Mouse (Mus musculus): ENCODE data around the gene Cryab. TPM values are rescaled to one million over a fixed set of nuclear protein-coding genes. Genes with fewer than 3 reads are reported as not detected.

Gene Cryab
- polyA plus RNA-seq, 1 experiment from 2014 or later = 41.1 TPM

- Histone ChIP-seq H3K9ac (no peak overlapping the region), H3K4me2 (no peak overlapping the region), H3K4me1 (ENCODE audit: insufficient read depth) (peaks cover 6% of the 10 kb centered on the region; the same call in 1 of the 2 replicates), H3K27me3 (ENCODE audit: insufficient read depth, low read length) (no peaks in the 10 kb centered on the region), H3K9me3 (ENCODE audit: low read depth, low read length) (no peaks in the 10 kb centered on the region), H3K4me3 (ENCODE audit: low read depth, low read length) (no peak overlapping the region), H3K27ac (ENCODE audit: low read depth) (no peak overlapping the region), H3K36me3 (ENCODE audit: insufficient read depth) (no peaks in the 10 kb centered on the region)
- TF ChIP-seq CTCF (IDR thresholded peaks at IDR 0.05; ENCODE audit: low read depth) = no peak
- ATAC-seq (ENCODE audit: insufficient read depth) (no peak), DNase-seq (no peak)
- WGBS = 75% methylated on average over 3 of the region's 3 CpGs
Observed at GRCm38 (mm10) chr9:50742261-50742660, 8.9 kb upstream of the Cryab start.

GRCm38 (mm10) chr9:50742744-50743143, 8.4 kb upstream of the Cryab start:
- peaks cover 6% of the 10 kb centered on the region; the same call in 1 of the 2 replicates for H3K4me1 ChIP-seq (ENCODE audit: insufficient read depth)
- H3K9ac ChIP-seq = no peak overlapping the region
- 71% methylated on average over 2 of the region's 2 CpGs for WGBS
- no peak overlapping the region for H3K27ac ChIP-seq (ENCODE audit: low read depth)
- no peak for DNase-seq
- TF ChIP-seq CTCF (IDR thresholded peaks at IDR 0.05; ENCODE audit: low read depth) = no peak
- H3K36me3 ChIP-seq (ENCODE audit: insufficient read depth) = no peaks in the 10 kb centered on the region
- H3K4me3 ChIP-seq (ENCODE audit: low read depth, low read length) = no peak overlapping the region
- H3K27me3 ChIP-seq (ENCODE audit: insufficient read depth, low read length) = no peaks in the 10 kb centered on the region
- H3K9me3 ChIP-seq (ENCODE audit: low read depth, low read length) = no peaks in the 10 kb centered on the region
- H3K4me2 ChIP-seq = no peak overlapping the region
- no peak for ATAC-seq (ENCODE audit: insufficient read depth)

GRCm38 (mm10) chr9:50745806-50746205, 5.3 kb upstream of the Cryab start:
- Histone ChIP-seq H3K9ac (peak overlapping the region; percentile 59), H3K4me3 (ENCODE audit: low read depth, low read length) (peak overlapping the region; percentile 45), H3K27me3 (ENCODE audit: insufficient read depth, low read length) (no peaks in the 10 kb centered on the region), H3K4me2 (peak overlapping the region; percentile 66), H3K4me1 (ENCODE audit: insufficient read depth) (0 out of 2 replicates have a peak, but pooled peaks cover 6% of the 10 kb centered on the region), H3K36me3 (ENCODE audit: insufficient read depth) (no peaks in the 10 kb centered on the region), H3K9me3 (ENCODE audit: low read depth, low read length) (no peaks in the 10 kb centered on the region), H3K27ac (ENCODE audit: low read depth) (peak overlapping the region; percentile 89)
- 16% methylated on average over 7 of the region's 7 CpGs for WGBS
- peak; percentile 72 for ATAC-seq (ENCODE audit: insufficient read depth)
- no peak for TF ChIP-seq CTCF (IDR thresholded peaks at IDR 0.05; ENCODE audit: low read depth)
- peak; percentile 66 for DNase-seq

- ATAC-seq (ENCODE audit: insufficient read depth) (peak; percentile 83), DNase-seq (peak; percentile 79)
- Histone ChIP-seq H3K4me2 (peak within 1 kb of the TSS; percentile 66), H3K4me3 (ENCODE audit: low read depth, low read length) (peak within 1 kb of the TSS; percentile 45), H3K9me3 (ENCODE audit: low read depth, low read length) (no peaks in the 10 kb centered on the region), H3K9ac (peak within 1 kb of the TSS; percentile 59), H3K36me3 (ENCODE audit: insufficient read depth) (no peaks in the 10 kb centered on the region), H3K27me3 (ENCODE audit: insufficient read depth, low read length) (no peaks in the 10 kb centered on the region; the same call in 1 of the 2 replicates), H3K4me1 (ENCODE audit: insufficient read depth) (0 out of 2 replicates have a peak, but pooled peaks cover 6% of the 10 kb centered on the region), H3K27ac (ENCODE audit: low read depth) (peak within 1 kb of the TSS; percentile 89)
- under 1% methylated on average over 19 of the region's 19 CpGs for WGBS
- peak; percentile 41 for TF ChIP-seq CTCF (IDR thresholded peaks at IDR 0.05; ENCODE audit: low read depth)
Observed at GRCm38 (mm10) chr9:50746214-50746677, 4.9 kb upstream of the Cryab start, which contains the start of gene 2310030G06Rik. Gene 2310030G06Rik, minus strand, starts transcription at chr9:50746536.

- Histone ChIP-seq H3K4me1 (ENCODE audit: insufficient read depth) (peaks cover 19% of the 10 kb centered on the region), H3K4me3 (ENCODE audit: low read depth, low read length) (no peak overlapping the region), H3K36me3 (ENCODE audit: insufficient read depth) (no peaks in the 10 kb centered on the region), H3K27ac (ENCODE audit: low read depth) (no peak overlapping the region), H3K4me2 (peak overlapping the region; percentile 41; the same call in 1 of the 2 replicates), H3K27me3 (ENCODE audit: insufficient read depth, low read length) (no peaks in the 10 kb centered on the region; the same call in 1 of the 2 replicates), H3K9ac (no peak overlapping the region), H3K9me3 (ENCODE audit: low read depth, low read length) (no peaks in the 10 kb centered on the region)
- ATAC-seq (ENCODE audit: insufficient read depth) (no peak), DNase-seq (no peak)
- WGBS = 81% methylated on average over 6 of the region's 6 CpGs
- no peak for TF ChIP-seq CTCF (IDR thresholded peaks at IDR 0.05; ENCODE audit: low read depth)
Observed at GRCm38 (mm10) chr9:50750706-50751105, 419 bp upstream of the Cryab start.

GRCm38 (mm10) chr9:50752054-50752602, 1.0 kb downstream of the Cryab start, which contains the start of gene Hspb2:
Gene Hspb2, minus strand, starts transcription at chr9:50752354.
- no peaks in the 10 kb centered on the region for H3K9me3 ChIP-seq (ENCODE audit: low read depth, low read length)
- H3K4me2 ChIP-seq = peak within 1 kb of the TSS; percentile 41
- peak within 1 kb of the TSS; percentile 83 for H3K27ac ChIP-seq (ENCODE audit: low read depth)
- no peaks in the 10 kb centered on the region for H3K36me3 ChIP-seq (ENCODE audit: insufficient read depth)
- no peaks in the 10 kb centered on the region; the same call in 1 of the 2 replicates for H3K27me3 ChIP-seq (ENCODE audit: insufficient read depth, low read length)
- TF ChIP-seq CTCF (IDR thresholded peaks at IDR 0.05; ENCODE audit: low read depth) = no peak
- peak within 1 kb of the TSS; percentile 44 for H3K9ac ChIP-seq
- peak within 1 kb of the TSS; percentile 23 for H3K4me3 ChIP-seq (ENCODE audit: low read depth, low read length)
- DNase-seq (peak; percentile 28), ATAC-seq (ENCODE audit: insufficient read depth) (peak; percentile 72; the same call in 1 of the 2 replicates)
- H3K4me1 ChIP-seq (ENCODE audit: insufficient read depth) = peaks cover 15% of the 10 kb centered on the region
- 65% methylated on average over 14 of the region's 14 CpGs for WGBS

Data from lung, embryonic 14.5 days (tissue).